Comparison of ENCODE assay signal across 7 mouse cellular contexts in genomic region chr15:78530671-78531450, GRCm38 (mm10). TPM values are rescaled to one million over a fixed set of nuclear protein-coding genes. Genes with fewer than 3 reads are reported as not detected.
DNase-seq lines count a peak whose midpoint lies in the region; ATAC-seq and TF ChIP-seq lines count a peak whose summit lies in the region.

TSS of gene C1qtnf6 (minus strand) at chr15:78531416.

- peak within 1 kb of the TSS; percentile 51 for H3K4me2 ChIP-seq in hindbrain, embryonic 14.5 days (replicated peaks)
- peak within 1 kb of the TSS; percentile 59 for H3K4me2 ChIP-seq in liver, embryonic 13.5 days

- no peaks in the 10 kb centered on the region for H3K36me3 ChIP-seq in hindbrain, embryonic 14.5 days (replicated peaks; ENCODE audit: control insufficient read depth, insufficient read depth)
- H3K36me3 ChIP-seq in liver, embryonic 13.5 days: no peaks in the 10 kb centered on the region

- TF ChIP-seq POLR2A in bone marrow, adult 2 months (IDR thresholded peaks at IDR 0.05; ENCODE audit: borderline replicate concordance, control insufficient read depth, low read depth, low read length): no peak

- 84% methylated on average over 17 of the region's 17 CpGs for WGBS in bone marrow, adult 2 months
- WGBS in hindbrain, embryonic 14.5 days: 68% methylated on average over 17 of the region's 17 CpGs
- WGBS in liver, embryonic 13.5 days (ENCODE audit: insufficient replicate concordance): 57% methylated on average over 17 of the region's 17 CpGs

- peak within 1 kb of the TSS; percentile 64 for H3K9ac ChIP-seq in hindbrain, embryonic 14.5 days
- H3K9ac ChIP-seq in liver, embryonic 13.5 days: peak within 1 kb of the TSS; percentile 49

- peak within 1 kb of the TSS; percentile 49 for H3K4me3 ChIP-seq in bone marrow, adult 2 months (replicated peaks; ENCODE audit: control insufficient read depth, low read depth, low read length)
- H3K4me3 ChIP-seq in hindbrain, embryonic 14.5 days (replicated peaks; ENCODE audit: low read length): peak within 1 kb of the TSS; percentile 24
- peak within 1 kb of the TSS; percentile 34 for H3K4me3 ChIP-seq in liver, embryonic 13.5 days (replicated peaks)

- TF ChIP-seq CTCF in bone marrow, adult 2 months (IDR thresholded peaks at IDR 0.05; ENCODE audit: control insufficient read depth, insufficient read depth, low read length): no peak

- ATAC-seq in hindbrain, embryonic 14.5 days (ENCODE audit: low FRiP score): no peak
- ATAC-seq in liver, embryonic 13.5 days (ENCODE audit: low read depth): no peak
- no peak for ATAC-seq in frontal cortex, adult (ENCODE audit: low TSS enrichment)

- H3K27ac ChIP-seq in bone marrow, adult 2 months (ENCODE audit: control insufficient read depth, insufficient read depth, low read depth, low read length, poor library complexity): no peak within 1 kb of the TSS
- H3K27ac ChIP-seq in hindbrain, embryonic 14.5 days: peak within 1 kb of the TSS; percentile 78
- H3K27ac ChIP-seq in liver, embryonic 13.5 days: peak within 1 kb of the TSS; percentile 79

- H3K27me3 ChIP-seq in hindbrain, embryonic 14.5 days (ENCODE audit: control insufficient read depth, insufficient read depth, low read length): no peaks in the 10 kb centered on the region
- peaks cover 17% of the 10 kb centered on the region for H3K27me3 ChIP-seq in liver, embryonic 13.5 days

- no peaks in the 10 kb centered on the region for H3K9me3 ChIP-seq in hindbrain, embryonic 14.5 days (ENCODE audit: control insufficient read depth, low read length)
- no peaks in the 10 kb centered on the region for H3K9me3 ChIP-seq in liver, embryonic 13.5 days (replicated peaks)

- DNase-seq in Muller cell, postnatal 12 days (ENCODE audit: inconsistent ontology term): peak; percentile 92
- peak; percentile 80 for DNase-seq in gastrocnemius, adult 18-20 months (ENCODE audit: low spot score)
- no peak for DNase-seq in hindbrain, embryonic 14.5 days (ENCODE audit: low spot score)
- DNase-seq in liver, embryonic 13.5 days: no peak
- DNase-seq in skeletal muscle tissue, adult 2 months (ENCODE audit: low read depth, low spot score): peak; percentile 84

- H3K4me1 ChIP-seq in bone marrow, adult 2 months (ENCODE audit: control insufficient read depth, insufficient read depth, low read length): peaks cover 1% of the 10 kb centered on the region; the same call in 1 of the 2 replicates
- peaks cover 26% of the 10 kb centered on the region for H3K4me1 ChIP-seq in hindbrain, embryonic 14.5 days (replicated peaks; ENCODE audit: control insufficient read depth, insufficient read depth, low read length)
- peaks cover 44% of the 10 kb centered on the region for H3K4me1 ChIP-seq in liver, embryonic 13.5 days (replicated peaks)

RNA-seq across cellular contexts. Expression of gene C1qtnf6, which starts in this region (rescaled TPM):
- polyA plus RNA-seq in bone marrow, adult 2 months (2011; ENCODE audit: insufficient read depth, insufficient read length, low replicate concordance, missing spikeins): 2.4 and 2.7 TPM in 2 replicates
- 1 to 10 TPM; 1.0 to 2.4 TPM for total RNA-seq in gastrocnemius, adult 18-20 months (2021)
- 9.5 and 11.0 TPM in 2 replicates for polyA plus RNA-seq in hindbrain, embryonic 14.5 days (2014; fragmentation: Nextera tagmentation; extraction: Ambion mirVana)
- 3.6 and 4.5 TPM in 2 replicates for polyA plus RNA-seq in liver, embryonic 13.5 days (2015; fragmentation: Nextera tagmentation; extraction: Ambion mirVana)

Comparison
In these comparisons a context has a peak if more than half of its experiments do, and no peak if none do; other contexts are left out.
1. DNase-seq: peak in Muller cell, postnatal 12 days (single experiment), gastrocnemius, adult 18-20 months (single experiment) and skeletal muscle tissue, adult 2 months (single experiment); none in hindbrain, embryonic 14.5 days (single experiment) and liver, embryonic 13.5 days (single experiment).
2. Peak in every context shown above with its lines, with median percentiles within 50 percentile points of each other: H3K4me3 ChIP-seq.